Mouse (Mus musculus) erythroblast, embryonic 14.5 days (primary cell): ENCODE data around the gene Rgs7bp.

Experiments used
- GATA1 ChIP-seq: IDR thresholded peaks from 2 replicates; pipeline ENCODE4 v1.6.1; 2012; ENCODE audit warnings: low read length, inconsistent platforms, mixed read lengths
- TAL1 ChIP-seq: IDR thresholded peaks from 3 replicates; pipeline ENCODE4 v1.6.1; 2012; ENCODE audit warnings: low read length, inconsistent platforms, mixed read lengths

GRCm38 (mm10) chr13:105031882-105032281 is 22.8 kb downstream of the Rgs7bp start:
- no peak for TF ChIP-seq GATA1
- no peak for TF ChIP-seq TAL1
